Mouse (Mus musculus): ENCODE data around the gene 2900026A02Rik. TPM values are rescaled to one million over a fixed set of nuclear protein-coding genes. Genes with fewer than 3 reads are reported as not detected.

Gene 2900026A02Rik
- total RNA-seq, 2 experiments from 2014 or later = 39.6 to 45.1 TPM

GRCm38 (mm10) chr5:113095456-113095855, 125.6 kb downstream of the 2900026A02Rik start:
- TF ChIP-seq CTCF (IDR thresholded peaks at IDR 0.05) = no peak
- H3K27ac ChIP-seq = no peak overlapping the region
- intact Hi-C loops (cut with DNase I) = no loop called here

GRCm38 (mm10) chr5:113092406-113092805, 128.6 kb downstream of the 2900026A02Rik start:
- Histone ChIP-seq H3K4me3 (no peak overlapping the region), H3K27ac (no peak overlapping the region)
- TF ChIP-seq CTCF (IDR thresholded peaks at IDR 0.05) = no peak
- intact Hi-C loops (cut with DNase I) = no loop called here
- DNase-seq (ENCODE audit: extremely low spot score in 1 of 2, low spot score in 2 of 2) = no peak

More at GRCm38 (mm10) chr5:113095456-113095855, 125.6 kb downstream of the 2900026A02Rik start:
- DNase-seq (ENCODE audit: extremely low spot score in 1 of 2, low spot score in 2 of 2) = no peak
- no peak overlapping the region for H3K4me3 ChIP-seq

- no peak for DNase-seq (ENCODE audit: extremely low spot score in 1 of 2, low spot score in 2 of 2)
- H3K27ac ChIP-seq = no peak overlapping the region
- intact Hi-C loops (cut with DNase I) = no loop called here
- H3K4me3 ChIP-seq = no peak overlapping the region
- peak; percentile 80 for TF ChIP-seq CTCF (IDR thresholded peaks at IDR 0.05)
Measured at GRCm38 (mm10) chr5:113091162-113091561, 129.9 kb downstream of the 2900026A02Rik start.

DNA sequence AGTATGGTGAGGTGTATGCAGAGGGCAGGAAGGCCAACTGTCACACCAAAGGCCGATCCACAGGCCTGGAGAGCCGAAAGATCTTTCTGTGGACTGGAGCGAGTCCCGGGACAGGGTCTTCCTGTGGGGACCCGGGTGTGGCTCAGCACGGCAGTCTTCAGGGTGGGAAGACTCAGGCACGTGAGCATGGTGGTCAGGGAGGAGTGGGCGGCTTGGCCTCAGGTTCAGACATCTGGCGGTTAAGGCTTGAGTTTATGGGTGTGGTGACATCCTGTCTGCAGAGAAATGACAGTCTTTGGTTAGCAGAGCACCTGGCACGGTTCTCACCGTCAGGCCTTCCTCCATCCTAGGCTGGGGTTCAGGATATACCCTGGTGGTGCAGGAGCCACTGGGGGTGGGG, 130.3 kb downstream of the 2900026A02Rik start:
- Histone ChIP-seq H3K27ac (no peak overlapping the region), H3K4me3 (no peak overlapping the region)
- TF ChIP-seq CTCF (IDR thresholded peaks at IDR 0.05) = no peak
- intact Hi-C loops (cut with DNase I) = no loop called here
- no peak for DNase-seq (ENCODE audit: extremely low spot score in 1 of 2, low spot score in 2 of 2)

- intact Hi-C loops (cut with DNase I) = no loop called here
- no peak for DNase-seq (ENCODE audit: extremely low spot score in 1 of 2, low spot score in 2 of 2)
- Histone ChIP-seq H3K4me3 (no peak overlapping the region), H3K27ac (no peak overlapping the region)
- no peak for TF ChIP-seq CTCF (IDR thresholded peaks at IDR 0.05)
Measured at GRCm38 (mm10) chr5:113090077-113090690, 130.9 kb downstream of the 2900026A02Rik start.

DNA sequence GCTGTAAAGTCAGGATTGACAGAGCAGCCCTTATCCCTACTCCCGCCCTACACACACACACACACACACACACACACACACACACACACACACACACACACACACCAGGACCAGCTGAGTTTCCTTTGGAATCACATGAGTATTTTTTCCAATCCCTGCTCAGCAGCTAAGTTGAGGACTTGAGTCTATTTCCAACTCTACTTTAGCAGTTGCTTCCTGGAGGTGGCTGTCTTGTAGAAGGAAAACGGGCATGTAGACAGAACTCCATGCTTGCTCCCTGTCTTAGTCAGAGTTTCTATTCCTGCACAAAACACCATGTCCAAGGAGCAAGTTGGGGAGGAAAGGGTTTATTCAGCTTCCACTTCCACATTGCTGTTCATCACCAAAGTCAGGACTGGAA, 133.6 kb downstream of the 2900026A02Rik start:
- no peak for DNase-seq (ENCODE audit: extremely low spot score in 1 of 2, low spot score in 2 of 2)
- H3K4me3 ChIP-seq = no peak overlapping the region
- intact Hi-C loops (cut with DNase I) = loop anchor here (10.0 kb wide), 1 partner anchor 653 kb away; no protein-coding TSS in a partner anchor
- H3K27ac ChIP-seq = no peak overlapping the region
- TF ChIP-seq CTCF (IDR thresholded peaks at IDR 0.05) = no peak

- Histone ChIP-seq H3K27ac (peak overlapping the region; percentile 5; the same call in 1 of the 2 replicates), H3K4me3 (no peak overlapping the region)
- no peak for TF ChIP-seq CTCF (IDR thresholded peaks at IDR 0.05)
- intact Hi-C loops (cut with DNase I) = loop anchor here (10.0 kb wide), 1 partner anchor 652 kb away; no protein-coding TSS in a partner anchor
- no peak for DNase-seq (ENCODE audit: extremely low spot score in 1 of 2, low spot score in 2 of 2)
Measured at GRCm38 (mm10) chr5:113086990-113087389, 134.0 kb downstream of the 2900026A02Rik start.

DNA sequence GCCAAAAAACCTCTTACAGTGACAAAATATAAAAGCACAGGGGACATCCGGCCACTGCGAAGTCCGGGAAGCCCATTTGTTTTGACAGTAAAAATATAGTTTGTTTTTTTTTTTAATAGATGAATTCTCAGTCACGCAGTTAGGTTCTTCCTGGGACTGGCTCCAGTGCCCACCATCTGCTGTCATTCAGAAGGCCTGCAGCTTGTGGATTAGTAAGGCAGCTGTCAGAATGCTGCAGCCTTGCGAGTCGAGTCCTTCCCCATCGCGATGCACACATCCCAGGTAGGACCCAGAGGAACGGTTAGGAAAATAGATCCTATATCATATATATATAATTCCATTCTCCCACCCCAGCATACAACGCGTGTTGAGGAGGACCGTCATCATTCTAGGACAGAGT, 134.6 kb downstream of the 2900026A02Rik start:
- Histone ChIP-seq H3K4me3 (no peak overlapping the region), H3K27ac (peak overlapping the region; percentile 5; the same call in 1 of the 2 replicates)
- intact Hi-C loops (cut with DNase I) = loop anchor here (10.0 kb wide), 1 partner anchor 652 kb away; no protein-coding TSS in a partner anchor
- DNase-seq (ENCODE audit: extremely low spot score in 1 of 2, low spot score in 2 of 2) = no peak
- no peak for TF ChIP-seq CTCF (IDR thresholded peaks at IDR 0.05)

DNA sequence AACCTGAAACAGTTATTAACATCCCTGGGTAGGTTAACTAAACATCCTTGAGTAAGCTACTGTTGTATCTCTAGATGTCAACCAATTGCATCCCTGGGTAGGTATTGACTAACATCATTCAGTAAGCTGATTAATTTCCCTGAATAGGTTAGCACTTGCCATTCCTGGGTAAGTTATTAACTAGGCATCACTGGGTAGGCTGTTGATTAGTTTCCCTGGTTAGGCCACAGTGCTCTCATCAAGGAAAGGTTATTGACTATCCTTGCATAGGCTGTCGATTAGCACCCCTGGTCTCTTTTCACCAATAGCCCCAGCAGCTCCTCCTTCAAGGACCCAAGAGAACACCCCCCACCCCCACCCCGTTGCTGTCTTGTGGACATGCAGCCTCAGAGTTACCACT, 135.1 kb downstream of the 2900026A02Rik start:
- intact Hi-C loops (cut with DNase I) = loop anchor here (10.0 kb wide), 1 partner anchor 651 kb away; no protein-coding TSS in a partner anchor
- no peak for TF ChIP-seq CTCF (IDR thresholded peaks at IDR 0.05)
- Histone ChIP-seq H3K27ac (no peak overlapping the region), H3K4me3 (no peak overlapping the region)
- DNase-seq (ENCODE audit: extremely low spot score in 1 of 2, low spot score in 2 of 2) = no peak

DNA sequence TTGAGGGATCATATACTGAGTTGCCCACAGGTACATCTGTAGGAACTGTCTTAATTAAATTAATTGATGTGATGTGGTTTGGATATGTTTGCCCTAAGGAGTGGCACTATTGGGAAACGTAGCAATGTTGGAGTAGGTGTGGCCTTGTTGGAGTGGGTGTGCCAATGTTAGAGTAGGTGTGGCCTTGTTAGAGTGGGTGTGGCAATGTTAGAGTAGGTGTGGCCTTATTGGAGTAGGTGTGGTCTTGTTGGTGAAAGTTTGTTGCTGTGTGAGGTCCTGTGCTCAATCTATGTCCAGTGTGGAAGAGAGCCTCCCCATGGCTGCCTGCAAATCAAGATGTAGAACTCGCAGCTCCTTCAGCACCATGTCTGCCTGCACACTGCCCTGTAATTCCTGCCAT, 136.7 kb downstream of the 2900026A02Rik start:
- no peak for TF ChIP-seq CTCF (IDR thresholded peaks at IDR 0.05)
- no peak overlapping the region for H3K27ac ChIP-seq
- intact Hi-C loops (cut with DNase I) = loop anchor here (10.0 kb wide), 1 partner anchor 650 kb away; no protein-coding TSS in a partner anchor

DNA sequence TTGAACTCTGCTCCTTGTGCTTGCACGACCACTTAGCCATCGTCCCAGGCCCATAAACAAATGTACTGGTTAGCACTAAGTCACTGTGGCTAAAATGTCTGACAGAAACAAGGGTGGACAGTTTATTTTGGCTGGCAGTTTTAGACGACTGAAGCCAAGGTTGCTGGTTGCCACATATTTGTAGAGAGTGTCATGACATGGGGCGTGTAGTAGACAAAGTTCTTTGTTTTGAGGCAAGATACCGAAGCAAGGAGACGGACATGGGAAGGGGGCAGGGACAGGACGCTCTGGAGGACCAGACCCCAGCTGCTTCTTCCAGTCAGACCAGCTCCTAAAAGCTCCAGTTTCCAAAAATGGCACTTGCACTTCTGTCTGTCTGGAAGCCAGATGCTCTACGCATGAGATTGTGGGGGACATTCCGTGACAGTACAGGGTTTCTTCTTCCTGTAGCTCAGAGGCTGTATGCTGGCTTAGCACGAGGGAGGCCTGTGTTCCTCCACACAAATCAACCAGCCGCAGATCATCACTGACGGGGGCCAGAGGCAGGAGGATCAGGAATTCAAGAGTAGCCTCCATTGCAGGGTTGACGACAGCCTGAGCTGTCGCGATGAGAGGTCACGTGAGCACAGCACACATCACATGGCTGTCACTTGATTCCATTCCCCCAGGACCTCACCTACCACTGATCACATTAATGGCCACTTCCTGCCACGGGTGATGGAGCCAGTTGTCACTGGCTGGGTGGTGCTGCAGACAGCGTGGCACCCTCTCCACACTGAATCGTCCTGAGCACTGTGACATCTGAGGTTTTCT, 138.5 kb downstream of the 2900026A02Rik start:
- DNase-seq (ENCODE audit: extremely low spot score in 1 of 2, low spot score in 2 of 2) = no peak
- TF ChIP-seq CTCF (IDR thresholded peaks at IDR 0.05) = no peak
- intact Hi-C loops (cut with DNase I) = loop anchor here (10.0 kb wide), 1 partner anchor 648 kb away; no protein-coding TSS in a partner anchor
- Histone ChIP-seq H3K27ac (0 out of 2 replicates have a peak overlapping the region, but pooled peaks have one; percentile 47), H3K4me3 (no peak overlapping the region)

More for the DNA sequence above, 136.7 kb downstream of the 2900026A02Rik start:
- no peak overlapping the region for H3K4me3 ChIP-seq
- no peak for DNase-seq (ENCODE audit: extremely low spot score in 1 of 2, low spot score in 2 of 2)

GRCm38 (mm10) chr5:113081439-113081838, 139.6 kb downstream of the 2900026A02Rik start, which contains the start of gene Crybb3:
Gene Crybb3, minus strand, starts transcription at chr5:113081584.
- intact Hi-C loops (cut with DNase I) = loop anchor here (10.0 kb wide), 1 partner anchor 647 kb away; no protein-coding TSS in a partner anchor
- TF ChIP-seq CTCF (IDR thresholded peaks at IDR 0.05) = no peak
- no peak within 1 kb of the TSS for H3K27ac ChIP-seq
- DNase-seq (ENCODE audit: extremely low spot score in 1 of 2, low spot score in 2 of 2) = no peak
- no peak within 1 kb of the TSS for H3K4me3 ChIP-seq

Data from left cerebral cortex, adult 2 months (tissue).